Mouse (Mus musculus) stomach, embryonic 15.5 days (tissue): ENCODE measurements around the gene Nap1l1. TPM values are rescaled to one million over a fixed set of nuclear protein-coding genes. Genes with fewer than 3 reads are reported as not detected.
"Not testable (repeated sequence)": the region's sequence is repeated elsewhere in the genome, so short reads cannot be mapped to it uniquely, and the experiment has no call there.

Experiments
- ATAC-seq: fragments of 200-750 bp; cut with Nextera tagmentation; 2 replicates; pipeline ENCODE4 v1.8.0; 2017; ENCODE audit warnings: low read depth, moderate number of reproducible peaks, moderate TSS enrichment; ENCODE audit not compliant: insufficient read depth, low FRiP score
- H3K27ac ChIP-seq: fragments of 300-500 bp; sonication (generic); 2 replicates; pipeline ENCODE4 v1.5.1; 2015; ENCODE audit warnings: mild to moderate bottlenecking, inconsistent platforms
- H3K27me3 ChIP-seq: fragments of 300-500 bp; sonication (generic); replicated peaks from 2 replicates; pipeline ENCODE4 v1.6.1; 2015; ENCODE audit warnings: inconsistent platforms
- H3K36me3 ChIP-seq: fragments of 300-500 bp; sonication (generic); 2 replicates; pipeline ENCODE4 v1.6.1; 2015; ENCODE audit warnings: inconsistent platforms
- H3K4me1 ChIP-seq: fragments of 300-500 bp; sonication (generic); 2 replicates; pipeline ENCODE4 v1.6.1; 2015; ENCODE audit warnings: inconsistent platforms
- H3K4me2 ChIP-seq: fragments of 300-500 bp; sonication (generic); 2 replicates; pipeline ENCODE4 v1.6.1; 2015; ENCODE audit warnings: mild to moderate bottlenecking, inconsistent platforms
- H3K4me3 ChIP-seq: fragments of 300-500 bp; sonication (generic); replicated peaks from 2 replicates; pipeline ENCODE4 v1.5.1; 2015; ENCODE audit warnings: inconsistent platforms
- H3K9ac ChIP-seq: fragments of 300-500 bp; sonication (generic); 2 replicates; pipeline ENCODE4 v1.6.1; 2015; ENCODE audit warnings: inconsistent platforms
- H3K9me3 ChIP-seq: fragments of 300-500 bp; sonication (generic); 2 replicates; pipeline ENCODE4 v1.6.1; 2016; ENCODE audit warnings: inconsistent platforms
- WGBS: fragments of 180-500 bp; shearing (Covaris S2); methylation state at CpG from one replicate; pipeline ENCODE4 v1.1.7; 2015; 5-methylcytosine and 5-hydroxymethylcytosine counted together
- polyA plus RNA-seq: library from polyadenylated mRNA; unstranded; fragments of >200 nt; fragmentation: Nextera tagmentation; extraction: Ambion mirVana; gene quantifications from 2 replicates; pipeline ENCODE4 v1.2.1, GENCODE M21; 2015

Gene Nap1l1
- polyA plus RNA-seq, 1 experiment from 2014 or later = 188 TPM

DNA sequence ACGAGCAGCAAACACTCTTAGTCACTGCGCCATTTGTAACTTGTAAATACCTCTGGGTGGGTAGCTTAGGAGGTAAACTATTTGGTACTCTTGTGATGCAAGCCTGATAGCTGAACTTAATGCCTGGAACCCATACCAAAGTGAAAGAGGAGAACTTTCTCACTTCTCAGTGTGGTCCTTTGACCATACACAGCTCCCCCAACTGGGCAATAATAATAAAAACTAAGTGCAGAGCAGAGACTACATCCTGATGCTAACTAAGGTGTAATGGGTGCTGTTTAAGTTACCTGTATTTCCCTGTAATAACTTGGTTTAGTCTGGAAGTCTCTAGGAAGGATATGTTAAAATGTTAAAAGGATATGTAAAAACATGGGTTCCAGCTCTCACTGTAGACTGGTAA, 15.8 kb downstream of the Nap1l1 start:
- Histone ChIP-seq H3K36me3 (peaks cover 23% of the 10 kb centered on the region), H3K9ac (no peak overlapping the region), H3K27me3 (no peaks in the 10 kb centered on the region), H3K4me3 (no peak overlapping the region), H3K4me1 (no peaks in the 10 kb centered on the region), H3K9me3 (no peaks in the 10 kb centered on the region), H3K27ac (no peak overlapping the region), H3K4me2 (no peak overlapping the region)
- ATAC-seq = no peak
- WGBS = 79% methylated on average over 2 of the region's 2 CpGs

DNA sequence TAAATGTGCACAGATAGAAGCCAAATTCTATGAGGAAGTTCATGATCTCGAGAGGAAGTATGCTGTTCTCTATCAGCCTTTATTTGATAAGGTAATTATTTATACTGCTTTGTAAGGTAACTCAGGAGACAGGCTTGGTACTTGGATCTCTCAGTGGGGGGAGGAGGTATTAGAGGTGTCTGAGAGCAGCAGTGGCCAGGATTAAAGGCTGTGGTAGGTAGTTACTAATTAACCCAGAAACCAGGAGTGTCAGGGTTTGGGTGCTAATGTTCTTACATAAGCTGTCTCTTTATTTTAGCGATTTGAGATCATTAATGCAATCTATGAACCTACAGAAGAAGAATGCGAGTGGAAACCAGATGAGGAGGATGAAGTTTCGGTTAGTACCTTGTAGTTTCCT, 17.1 kb downstream of the Nap1l1 start:
- not testable (repeated sequence) for H3K9ac ChIP-seq, H3K27ac ChIP-seq, H3K9me3 ChIP-seq, ATAC-seq, H3K27me3 ChIP-seq, H3K4me3 ChIP-seq, H3K4me1 ChIP-seq, H3K4me2 ChIP-seq
- peaks cover 20% of the 10 kb centered on the region for H3K36me3 ChIP-seq
- 70% methylated on average over 4 of the region's 4 CpGs for WGBS

DNA sequence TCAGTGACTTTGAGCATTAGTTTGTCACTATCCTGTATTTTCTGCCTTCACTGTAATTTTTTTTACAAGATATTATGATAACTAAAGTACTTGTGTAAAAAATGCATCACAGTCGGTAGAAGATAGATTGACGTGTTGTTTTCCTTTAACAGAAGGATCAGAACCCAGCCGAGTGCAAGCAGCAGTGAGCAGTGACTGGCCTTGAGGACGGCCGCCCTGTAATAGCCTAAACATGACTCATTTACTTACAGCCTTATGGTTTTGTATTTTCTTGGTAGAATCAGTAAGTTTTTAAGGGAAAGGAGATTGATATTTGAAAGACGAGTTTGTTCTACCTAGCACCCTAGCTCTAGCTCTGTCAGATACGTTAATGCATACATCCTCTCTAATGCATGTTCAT, 22.9 kb downstream of the Nap1l1 start:
- no peak overlapping the region for H3K4me2 ChIP-seq
- no peak overlapping the region for H3K27ac ChIP-seq
- peaks cover 17% of the 10 kb centered on the region for H3K36me3 ChIP-seq
- H3K9ac ChIP-seq = no peak overlapping the region
- no peaks in the 10 kb centered on the region for H3K27me3 ChIP-seq
- H3K4me1 ChIP-seq = no peaks in the 10 kb centered on the region
- no peak for ATAC-seq
- WGBS = 82% methylated on average over 7 of the region's 7 CpGs
- H3K4me3 ChIP-seq = no peak overlapping the region
- no peaks in the 10 kb centered on the region for H3K9me3 ChIP-seq

DNA sequence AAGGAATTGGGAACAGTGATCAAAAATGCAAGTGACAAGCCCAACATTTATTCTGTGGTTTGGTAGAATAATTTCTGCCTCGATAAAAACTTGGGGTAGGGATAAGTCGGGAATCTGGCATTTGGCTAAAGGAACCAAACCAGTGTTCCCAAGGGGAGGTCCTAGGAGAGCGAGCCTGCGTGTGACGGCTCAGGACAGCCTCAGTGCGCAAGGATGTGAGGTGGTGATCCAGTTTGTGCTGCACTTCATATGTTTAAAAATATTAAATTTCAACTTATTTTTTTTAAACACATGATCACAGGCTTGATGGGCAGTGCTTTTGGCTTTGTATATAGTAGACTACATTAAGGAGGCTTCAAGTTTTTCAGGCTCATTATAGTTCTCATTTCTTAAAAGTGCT, 26.9 kb downstream of the Nap1l1 start:
- Histone ChIP-seq H3K4me3 (no peak overlapping the region), H3K36me3 (peaks cover 11% of the 10 kb centered on the region; the same call in 1 of the 2 replicates), H3K9ac (no peak overlapping the region), H3K27me3 (no peaks in the 10 kb centered on the region), H3K4me2 (no peak overlapping the region), H3K27ac (no peak overlapping the region), H3K9me3 (no peaks in the 10 kb centered on the region), H3K4me1 (no peaks in the 10 kb centered on the region)
- ATAC-seq = no peak
- 68% methylated on average over 6 of the region's 6 CpGs for WGBS

DNA sequence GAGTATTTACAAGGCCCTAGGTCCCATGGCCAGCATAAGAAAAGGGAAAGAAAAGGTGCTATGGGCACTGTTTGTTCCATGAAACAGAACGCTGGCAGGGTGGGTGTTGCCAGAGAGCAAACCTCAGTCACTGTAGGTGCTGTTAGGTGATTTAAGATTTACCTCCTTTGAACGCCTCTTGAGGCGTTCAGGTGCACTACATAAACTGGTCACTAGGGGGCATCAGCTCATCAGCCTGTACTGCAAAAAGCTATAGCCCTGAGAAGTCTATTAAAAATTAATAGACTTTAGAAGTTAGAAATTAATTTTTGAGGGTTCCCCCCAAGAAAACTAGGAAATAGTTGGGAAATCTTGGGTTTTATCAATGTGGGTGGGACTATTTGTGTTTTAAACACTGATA, 30.0 kb downstream of the Nap1l1 start:
- ATAC-seq = no peak
- Histone ChIP-seq H3K9ac (no peak overlapping the region), H3K27ac (no peak overlapping the region), H3K4me3 (no peak overlapping the region), H3K4me1 (peaks cover 6% of the 10 kb centered on the region; the same call in 1 of the 2 replicates), H3K27me3 (no peaks in the 10 kb centered on the region), H3K4me2 (no peak overlapping the region), H3K9me3 (no peaks in the 10 kb centered on the region), H3K36me3 (peaks cover 6% of the 10 kb centered on the region; the same call in 1 of the 2 replicates)
- WGBS = 0% methylated on average over 3 of the region's 3 CpGs

DNA sequence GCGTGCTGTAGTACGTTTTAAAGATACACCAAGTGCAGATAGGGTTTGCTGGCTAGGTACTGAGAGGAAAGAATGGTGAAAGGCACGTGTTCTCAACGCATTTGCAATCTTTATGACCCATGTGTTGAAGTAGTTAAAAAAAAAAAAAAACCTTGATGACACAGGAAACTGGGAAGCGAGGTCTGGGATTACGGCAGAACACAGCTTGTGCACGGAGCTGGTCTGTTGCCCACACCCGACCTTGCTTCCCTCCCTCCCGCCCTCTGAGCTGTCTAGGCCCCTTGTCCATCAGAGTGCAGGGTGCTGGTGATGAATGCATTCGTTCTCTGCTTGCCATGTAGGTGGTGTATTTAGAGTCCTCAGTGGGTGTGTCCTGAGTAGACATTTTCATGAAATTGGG, 30.7 kb downstream of the Nap1l1 start:
- no peak overlapping the region for H3K4me3 ChIP-seq
- no peak for ATAC-seq
- peaks cover 6% of the 10 kb centered on the region; the same call in 1 of the 2 replicates for H3K4me1 ChIP-seq
- no peaks in the 10 kb centered on the region for H3K9me3 ChIP-seq
- no peaks in the 10 kb centered on the region for H3K36me3 ChIP-seq
- no peak overlapping the region for H3K4me2 ChIP-seq
- H3K27ac ChIP-seq = no peak overlapping the region
- no peak overlapping the region for H3K9ac ChIP-seq
- no peaks in the 10 kb centered on the region for H3K27me3 ChIP-seq
- 24% methylated on average over 10 of the region's 10 CpGs for WGBS

DNA sequence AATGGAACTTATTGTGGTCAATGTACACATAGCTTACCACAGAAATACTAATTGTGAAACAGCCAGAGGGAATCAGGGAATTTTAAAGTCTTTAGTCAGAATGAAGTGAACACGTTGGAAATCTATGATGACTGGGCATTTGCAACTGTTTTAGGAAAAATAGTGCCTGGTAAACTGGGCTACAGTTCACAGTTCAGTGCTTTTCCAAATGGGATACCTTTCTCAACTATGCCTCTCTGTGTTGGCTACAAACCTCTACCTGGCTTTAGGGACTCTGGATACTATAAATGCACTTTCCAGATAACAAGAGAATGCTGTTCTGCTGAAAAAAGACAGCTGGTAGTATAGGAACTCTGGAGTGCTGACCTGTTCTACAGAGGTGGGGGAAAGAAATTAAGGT, 31.6 kb downstream of the Nap1l1 start:
- no peak for ATAC-seq
- H3K27me3 ChIP-seq = no peaks in the 10 kb centered on the region
- H3K4me3 ChIP-seq = no peak overlapping the region
- H3K4me1 ChIP-seq = peaks cover 13% of the 10 kb centered on the region
- no peaks in the 10 kb centered on the region for H3K36me3 ChIP-seq
- H3K27ac ChIP-seq = no peak overlapping the region
- no peak overlapping the region for H3K9ac ChIP-seq
- WGBS = 53% methylated on average over 1 of the region's 1 CpGs
- no peak overlapping the region for H3K4me2 ChIP-seq
- H3K9me3 ChIP-seq = no peaks in the 10 kb centered on the region

DNA sequence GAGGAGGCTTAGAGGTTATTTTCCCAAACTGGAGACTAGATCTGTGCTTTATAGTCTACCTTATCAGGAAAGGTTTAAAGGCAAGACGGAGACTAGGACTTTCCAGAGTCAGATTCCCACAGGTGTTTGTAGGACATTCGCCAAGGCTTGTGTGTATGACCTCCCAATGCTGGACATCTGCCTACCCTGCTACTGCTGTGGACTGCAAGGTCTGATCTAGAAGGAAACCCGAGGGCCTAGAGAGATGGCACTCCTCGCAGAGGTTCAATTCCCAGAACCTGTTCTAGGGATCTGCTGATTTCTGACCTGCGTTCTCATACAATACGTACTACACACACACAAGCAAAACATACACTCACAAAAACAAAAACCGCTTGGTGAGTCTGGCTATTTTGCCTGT, 32.4 kb downstream of the Nap1l1 start:
- Histone ChIP-seq H3K9me3 (no peaks in the 10 kb centered on the region), H3K27ac (peak overlapping the region; percentile 78), H3K36me3 (no peaks in the 10 kb centered on the region), H3K4me1 (peaks cover 19% of the 10 kb centered on the region), H3K4me3 (peak overlapping the region; percentile 88), H3K27me3 (no peaks in the 10 kb centered on the region), H3K4me2 (peak overlapping the region; percentile 94), H3K9ac (no peak overlapping the region)
- 60% methylated on average over 7 of the region's 7 CpGs for WGBS
- no peak for ATAC-seq

DNA sequence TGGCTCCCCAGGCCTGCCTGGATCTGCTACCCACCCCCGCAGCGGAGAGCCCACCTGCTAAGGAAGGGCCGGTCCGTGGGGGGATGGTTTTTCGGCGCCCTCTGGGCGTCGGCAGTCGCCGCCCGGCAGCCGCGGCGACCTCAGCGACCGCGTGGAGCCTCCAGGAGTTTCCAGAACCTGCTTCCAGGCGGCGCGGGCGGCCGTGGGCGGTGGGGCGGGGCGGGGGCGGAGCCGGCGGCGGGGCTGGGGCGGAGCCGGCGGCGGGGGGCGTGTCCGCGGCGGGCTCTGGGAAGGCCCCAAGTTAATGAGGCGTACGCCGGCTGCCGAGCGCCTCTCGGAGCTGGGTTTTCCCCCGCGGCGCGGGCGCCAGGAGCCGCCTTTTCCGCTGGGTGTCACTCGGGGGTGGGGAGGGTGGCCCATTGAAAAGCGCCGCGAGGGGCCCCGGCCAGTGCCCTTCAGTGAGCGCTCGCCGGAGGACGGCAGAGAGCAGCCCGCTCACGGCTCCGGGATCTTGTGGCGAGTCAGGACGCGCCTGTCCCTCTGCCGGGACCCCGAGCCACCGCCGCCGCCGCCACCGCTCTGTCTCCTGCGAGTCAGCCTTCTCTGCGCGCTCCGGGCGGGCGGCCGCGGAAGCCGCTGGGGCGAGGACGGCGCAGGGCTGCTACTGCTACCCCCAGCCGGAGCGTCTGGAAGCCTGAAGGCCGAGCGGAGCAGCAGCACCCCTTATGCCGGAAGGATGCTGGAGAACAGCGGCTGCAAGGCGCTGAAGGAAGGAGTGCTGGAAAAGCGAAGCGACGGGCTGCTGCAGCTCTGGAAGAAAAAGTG, 33.3 kb downstream of the Nap1l1 start, which contains the start of gene Phlda1:
TSS of gene Phlda1 (plus strand) at position 186 of the 825 bp plus-strand sequence.
- Histone ChIP-seq H3K27me3 (no peaks in the 10 kb centered on the region), H3K4me1 (peaks cover 19% of the 10 kb centered on the region), H3K9me3 (no peaks in the 10 kb centered on the region), H3K4me3 (peak within 1 kb of the TSS; percentile 88), H3K9ac (peak within 1 kb of the TSS; percentile 93), H3K4me2 (peak within 1 kb of the TSS; percentile 94), H3K27ac (peak within 1 kb of the TSS; percentile 96), H3K36me3 (no peaks in the 10 kb centered on the region)
- ATAC-seq = peak; percentile 94
- under 1% methylated on average over 87 of the region's 94 CpGs for WGBS

DNA sequence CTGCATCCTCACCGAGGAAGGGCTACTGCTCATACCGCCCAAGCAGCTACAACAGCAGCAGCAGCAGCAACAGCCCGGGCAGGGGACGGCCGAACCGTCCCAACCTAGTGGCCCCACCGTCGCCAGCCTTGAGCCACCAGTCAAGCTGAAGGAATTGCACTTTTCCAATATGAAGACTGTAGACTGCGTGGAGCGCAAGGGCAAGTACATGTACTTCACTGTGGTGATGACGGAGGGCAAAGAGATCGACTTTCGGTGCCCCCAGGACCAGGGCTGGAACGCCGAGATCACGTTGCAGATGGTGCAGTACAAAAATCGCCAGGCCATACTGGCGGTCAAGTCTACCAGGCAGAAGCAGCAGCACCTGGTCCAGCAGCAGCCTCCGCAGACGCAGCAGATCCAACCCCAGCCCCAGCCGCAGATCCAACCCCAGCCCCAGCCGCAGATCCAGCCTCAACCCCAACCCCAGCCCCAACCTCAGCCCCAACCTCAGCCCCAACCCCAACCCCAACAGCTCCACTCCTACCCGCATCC, 34.0 kb downstream of the Nap1l1 start:
- Histone ChIP-seq H3K4me3 (peak overlapping the region; percentile 88), H3K9ac (peak overlapping the region; percentile 93), H3K27me3 (no peaks in the 10 kb centered on the region), H3K4me1 (peaks cover 19% of the 10 kb centered on the region), H3K27ac (peak overlapping the region; percentile 96), H3K4me2 (peak overlapping the region; percentile 94), H3K9me3 (no peaks in the 10 kb centered on the region), H3K36me3 (no peaks in the 10 kb centered on the region)
- ATAC-seq = peak; percentile 5; the same call in 1 of the 2 replicates
- under 1% methylated on average over 22 of the region's 23 CpGs for WGBS

DNA sequence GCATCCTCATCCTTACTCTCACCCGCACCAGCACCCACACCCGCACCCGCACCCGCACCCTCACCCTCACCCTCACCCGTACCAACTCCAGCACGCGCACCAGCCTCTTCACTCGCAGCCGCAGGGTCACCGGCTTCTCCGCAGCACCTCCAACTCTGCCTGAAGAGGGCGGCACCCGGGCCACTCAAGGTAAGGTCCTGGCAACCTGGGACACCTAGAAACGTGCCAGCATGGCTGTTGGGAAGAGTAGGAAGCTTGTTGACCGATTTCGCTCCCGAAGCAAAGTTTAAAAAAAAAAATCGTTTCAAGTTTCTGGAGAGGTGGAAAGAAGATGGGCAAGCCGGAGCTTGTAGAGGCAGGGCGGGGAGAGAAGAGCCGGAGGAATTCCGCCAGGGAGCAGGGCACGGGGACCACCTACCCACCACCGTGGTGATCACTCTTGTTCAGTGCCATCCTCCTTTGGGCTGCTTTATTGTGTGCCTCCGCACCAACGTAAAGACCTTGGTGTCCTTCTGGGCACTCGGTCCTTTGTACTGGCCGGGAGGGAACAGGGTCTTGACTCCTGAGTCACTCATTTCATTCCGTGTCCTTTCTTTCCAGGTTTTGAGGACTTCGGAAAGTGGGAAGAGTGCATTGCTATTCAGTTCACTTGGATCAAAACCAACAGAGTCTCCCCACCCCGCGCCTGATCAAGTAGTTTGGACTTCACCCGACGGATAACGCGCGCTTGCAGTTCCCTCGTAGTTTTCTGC, 34.6 kb downstream of the Nap1l1 start:
- under 1% methylated on average over 38 of the region's 38 CpGs for WGBS
- Histone ChIP-seq H3K9me3 (no peaks in the 10 kb centered on the region), H3K27ac (peak overlapping the region; percentile 96), H3K27me3 (no peaks in the 10 kb centered on the region), H3K4me1 (peaks cover 23% of the 10 kb centered on the region), H3K4me2 (peak overlapping the region; percentile 94), H3K36me3 (no peaks in the 10 kb centered on the region), H3K4me3 (peak overlapping the region; percentile 88), H3K9ac (peak overlapping the region; percentile 93)
- 0 out of 2 replicates have a peak, but pooled peaks have one; percentile 12 for ATAC-seq
